Mouse (Mus musculus): Measurements from ENCODE around the gene Thap7. TPM values are rescaled to one million over a fixed set of nuclear protein-coding genes. Genes with fewer than 3 reads are reported as not detected.

Thap7 gene
- total RNA-seq, 2 experiments from 2014 or later: 34.5 to 36.4 TPM

DNA sequence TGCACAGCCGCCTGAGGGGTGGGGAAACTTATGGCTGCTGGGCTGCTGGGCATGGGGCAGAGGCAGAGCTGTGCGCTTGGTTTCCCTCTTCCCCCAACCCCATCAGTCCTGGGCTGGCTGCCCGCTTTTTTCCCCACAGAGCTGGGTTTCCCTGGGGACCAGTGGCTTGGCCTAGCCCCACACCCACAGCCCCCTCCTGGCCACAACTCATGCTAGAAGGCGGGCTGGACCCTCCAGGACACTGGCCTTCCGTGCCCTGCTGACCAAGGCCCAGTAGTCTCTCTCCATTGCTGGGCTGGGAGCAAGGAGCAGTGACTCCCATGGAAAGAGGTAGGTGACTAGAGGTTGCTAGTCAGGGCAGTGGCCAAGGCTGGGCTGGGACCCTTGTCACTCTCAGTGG lies 39.8 kb downstream of the Thap7 start:
- DNase-seq: peak; percentile 41
- intact Hi-C loops (cut with DNase I): no loop called here

DNA sequence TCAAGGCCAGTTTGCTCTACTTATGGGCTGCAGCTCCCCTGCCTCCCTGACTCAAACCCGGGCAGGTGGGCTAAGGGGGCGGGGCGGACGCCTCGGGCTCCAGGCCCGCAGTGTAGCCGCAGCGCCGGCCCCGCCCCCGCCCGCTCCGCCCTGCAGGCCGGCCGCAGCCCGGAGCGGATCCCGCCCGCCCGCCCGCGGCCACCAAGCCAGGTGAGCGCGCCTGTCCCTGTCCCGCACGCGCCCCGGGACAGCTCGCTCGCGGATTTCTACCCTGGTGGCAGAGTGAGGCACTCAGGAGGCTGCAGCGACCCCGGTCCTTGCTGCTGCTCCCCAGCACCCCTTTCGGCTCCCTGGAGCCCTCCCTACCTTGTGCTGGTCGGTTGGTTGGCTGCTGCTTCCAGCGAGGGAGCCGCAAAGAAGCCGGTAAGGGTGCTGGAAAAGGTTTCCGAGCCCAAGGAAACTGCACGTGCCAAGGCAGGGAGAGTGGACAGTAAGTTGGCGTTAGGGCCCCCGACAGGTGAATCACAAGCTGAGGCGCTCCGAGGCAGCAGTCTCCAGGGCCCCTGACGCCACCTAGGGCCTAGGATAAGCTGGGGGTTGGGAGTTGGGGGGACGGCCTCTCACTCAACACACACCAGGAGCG lies 41.3 kb downstream of the Thap7 start, which contains the start of gene Aifm3:
TSS of gene Aifm3 (plus strand) at position 143 of the 643 bp plus-strand sequence.
- intact Hi-C loops (cut with DNase I): no loop called here
- no peak for DNase-seq

DNA sequence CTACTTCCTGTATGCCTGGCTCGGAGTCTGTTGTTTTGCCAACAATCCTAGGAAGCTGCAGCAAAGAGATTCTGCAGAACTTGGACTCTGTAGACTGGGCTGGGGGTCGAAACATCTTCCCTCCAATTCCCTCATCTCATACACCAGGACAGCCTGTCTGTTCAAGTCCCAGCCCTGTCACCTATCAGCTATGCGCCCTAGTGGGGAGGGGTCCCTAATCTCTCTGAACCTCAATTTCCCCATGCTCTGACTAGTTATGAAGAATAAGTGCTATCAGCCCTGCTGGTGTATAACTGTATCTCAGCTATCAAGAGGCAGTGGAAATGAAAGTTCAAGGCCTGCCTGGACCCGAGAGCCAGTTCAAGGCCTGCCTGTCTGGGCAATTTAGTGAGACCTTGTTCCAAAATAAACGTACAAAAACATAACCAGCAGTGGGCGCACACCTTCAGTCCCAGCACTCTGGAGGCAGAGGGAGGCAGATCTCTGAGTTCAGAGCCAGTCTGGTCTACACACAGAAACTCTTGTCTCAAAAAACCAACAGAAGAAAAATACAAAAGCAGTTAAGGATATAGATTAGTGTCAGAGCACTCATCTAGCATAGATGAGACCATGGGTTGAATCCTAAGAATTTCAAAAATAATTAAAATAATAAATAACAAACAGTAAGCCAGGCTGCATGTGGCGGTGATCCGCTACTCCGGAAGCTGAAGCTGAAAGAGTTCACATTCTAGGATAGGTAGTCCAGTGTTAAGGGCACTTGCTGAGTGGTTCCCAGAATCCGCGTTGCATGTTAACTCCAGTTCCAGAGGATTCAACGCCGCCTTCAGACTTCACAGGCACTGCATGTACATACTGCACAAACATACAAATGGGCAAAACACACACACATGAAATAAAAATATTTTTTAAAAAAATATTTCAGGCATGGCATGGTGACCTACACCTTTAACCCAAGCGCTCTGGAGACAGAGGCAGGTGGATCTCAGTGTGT lies 42.2 kb downstream of the Thap7 start:
- no peak for DNase-seq
- intact Hi-C loops (cut with DNase I): no loop called here

DNA sequence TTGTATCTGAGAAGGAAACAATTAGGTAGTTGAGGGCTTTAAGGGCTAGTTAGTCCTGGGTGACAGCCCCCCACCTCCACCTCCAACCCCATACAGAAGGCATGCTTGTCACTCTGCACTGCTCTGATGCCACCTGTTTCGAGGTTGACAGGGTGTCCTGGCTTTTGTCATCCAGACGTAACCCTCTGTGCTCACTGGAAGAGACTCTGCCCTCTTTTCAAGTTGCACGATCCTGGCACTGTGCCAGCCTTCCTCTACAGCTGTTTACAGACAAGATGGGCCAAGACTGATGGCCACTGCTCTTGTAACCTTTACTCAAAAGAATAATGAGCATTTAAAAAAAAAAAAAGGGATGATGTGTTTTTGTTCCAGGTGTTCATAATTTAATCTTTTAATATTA lies 44.4 kb downstream of the Thap7 start:
- intact Hi-C loops (cut with DNase I): no loop called here
- peak; percentile 36 for DNase-seq

DNA sequence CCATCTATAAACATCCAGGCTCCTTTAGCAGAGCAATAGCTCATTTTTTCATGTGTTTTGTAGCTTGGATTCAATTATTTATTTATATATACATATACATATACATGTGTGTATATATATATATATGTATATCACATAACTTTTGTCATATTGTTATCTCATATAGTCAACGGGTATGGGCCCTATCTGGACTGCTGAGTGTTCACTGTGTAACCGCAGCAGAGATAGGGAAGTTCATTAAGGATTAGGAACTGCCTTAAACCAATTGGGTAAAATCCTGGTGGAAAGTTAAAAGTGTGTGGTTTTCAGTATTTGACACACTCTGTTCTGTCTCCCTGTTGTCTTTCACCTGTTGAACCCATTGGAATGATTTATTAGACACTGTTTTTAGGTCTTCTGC lies 49.5 kb downstream of the Thap7 start:
- no peak for DNase-seq

DNA sequence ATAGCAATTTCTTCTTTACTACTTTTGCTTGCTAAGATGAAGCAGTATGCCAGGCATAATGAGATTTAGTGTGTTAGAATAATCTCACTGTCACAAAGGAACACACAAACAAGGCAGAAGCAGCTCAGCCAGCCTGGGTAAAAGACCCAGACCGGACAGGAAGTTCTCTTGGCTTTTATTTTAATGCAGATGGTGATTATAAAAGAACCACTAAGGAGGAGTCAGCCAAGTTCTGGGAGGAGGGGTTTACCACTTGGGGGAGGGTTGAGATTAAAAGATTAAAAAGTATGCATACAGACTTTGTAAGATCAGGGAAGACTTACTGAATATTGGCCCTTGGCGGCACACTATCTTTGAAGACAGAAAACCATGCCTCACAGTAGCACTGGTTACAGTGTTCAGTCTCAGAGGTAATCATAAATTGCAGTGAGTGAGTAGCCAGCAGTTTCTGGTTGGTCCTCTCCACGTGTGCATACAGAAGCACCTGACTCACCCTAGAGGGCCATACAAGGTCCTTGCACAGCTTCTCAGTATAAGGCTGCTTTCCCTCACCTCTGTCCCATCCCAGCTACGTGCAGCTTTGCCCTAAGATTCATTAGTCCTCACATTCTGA lies 52.5 kb downstream of the Thap7 start:
- intact Hi-C loops (cut with DNase I): no loop called here
- DNase-seq: no peak

More for the DNA sequence above, 49.5 kb downstream of the Thap7 start:
- intact Hi-C loops (cut with DNase I): no loop called here

Other genes with a start within 250 kb of the Thap7 start
- gene Serpind1, start 199.8 kb downstream of the Thap7 start, total RNA-seq (2021): 1 to 10 TPM; 2.7 to 2.8 TPM
- 10 to 100 TPM; 33.7 to 35.0 TPM for gene Snap29, start 125.2 kb downstream of the Thap7 start, total RNA-seq (2021)
- gene Pi4ka, start 124.8 kb downstream of the Thap7 start, total RNA-seq (2021): 100 to 1,000 TPM; 150 to 152 TPM
- gene Crkl, start 79.1 kb downstream of the Thap7 start, total RNA-seq (2021): 10 to 100 TPM; 35.7 to 35.8 TPM
- 10 to 100 TPM in 1 of 2 experiments, 1 to 10 TPM in 1; 9.3 to 13.6 TPM for gene Aifm3, start 41.5 kb downstream of the Thap7 start, total RNA-seq (2021)
- gene Lztr1, start 22.4 kb downstream of the Thap7 start, total RNA-seq (2021): 100 to 1,000 TPM; 158 to 182 TPM
- 1 to 10 TPM in 1 of 2 experiments, under 1 TPM in 1; 0.68 to 1.4 TPM for gene Lrrc74b, start 30.1 kb upstream of the Thap7 start, total RNA-seq (2021)
- gene P2rx6, start 30.7 kb upstream of the Thap7 start, total RNA-seq (2021): under 1 TPM; 0.36 to 0.68 TPM
- gene Slc7a4, start 52.1 kb upstream of the Thap7 start, total RNA-seq (2021): 10 to 100 TPM; 48.1 to 53.6 TPM
- gene Smpd4, start 88.2 kb upstream of the Thap7 start, total RNA-seq (2021): 10 to 100 TPM; 49.9 to 51.7 TPM
- gene Ccdc74a, start 115.3 kb upstream of the Thap7 start, total RNA-seq (2021): 10 to 100 TPM; 17.5 to 20.9 TPM
- 10 to 100 TPM; 78.9 to 80.8 TPM for gene Med15, start 201.8 kb upstream of the Thap7 start, total RNA-seq (2021)
- 10 to 100 TPM; 86.2 to 95.3 TPM for gene Klhl22, start 228.5 kb upstream of the Thap7 start, total RNA-seq (2021)

All from left cerebral cortex, postnatal 4 days (tissue).